Mouse (Mus musculus) gastrocnemius, adult 2 months (tissue): Measurements from ENCODE around the gene Btbd9. TPM values are rescaled to one million over a fixed set of nuclear protein-coding genes. Genes with fewer than 3 reads are reported as not detected.
A peak's percentile ranks its signal among the peaks of the same experiment; 100 is the strongest.
"Not testable (repeated sequence)": the region's sequence is repeated elsewhere in the genome, so short reads cannot be mapped to it uniquely, and the experiment has no call there.

Source experiments
- DNase-seq: peaks from one replicate; pipeline ENCODE4 v3.0.0; 2022
- H3K27ac ChIP-seq: fragments of 200-600 bp; 2 replicates; pipeline ENCODE4 v1.8.1; 2022; ENCODE audit warnings: mild to moderate bottlenecking
- H3K4me3 ChIP-seq: fragments of 200-600 bp; 2 replicates; pipeline ENCODE4 v1.8.1; 2022; ENCODE audit warnings: mild to moderate bottlenecking, moderate library complexity
- CTCF ChIP-seq: fragments of 200-600 bp; IDR thresholded peaks from 2 replicates; pipeline ENCODE4 v1.8.1; 2022; ENCODE audit warnings: antibody characterized with exemption, mild to moderate bottlenecking, moderate library complexity
- intact Hi-C: fragments of 180-260 bp; cut with DNase I; formaldehyde crosslinking; loops from one replicate; pipeline ENCODE4 v1.15.1; 2025
- long read RNA-seq, 2 experiments: library from polyadenylated mRNA; stranded (forward); transcript quantifications; one replicate each; pipeline ENCODE4 v2.0.0; 2021
- total RNA-seq, 2 experiments: library from RNA; stranded (reverse); gene quantifications; 2 replicates each; pipeline ENCODE4 v1.2.3; 2021

The Btbd9 gene
- total RNA-seq: 10 to 100 TPM; 11.9 to 14.7 TPM
- long read RNA-seq, experiment 1, full-length matches to known transcripts: 10 of 19 reads
- long read RNA-seq, experiment 1, partial matches to known transcripts: 1 of 19 reads
- long read RNA-seq, experiment 1, other reads (novel, unspliced or antisense): 8 of 19 reads
- long read RNA-seq, experiment 2, full-length matches to known transcripts: 4 of 10 reads
- long read RNA-seq, experiment 2, partial matches to known transcripts: 0 of 10 reads
- long read RNA-seq, experiment 2, other reads (novel, unspliced or antisense): 6 of 10 reads

GRCm38 (mm10) chr17:30575941-30576773, at the start of gene Btbd9:
TSS of gene Btbd9 (minus strand) at chr17:30576488.
- TF ChIP-seq CTCF: no peak
- Histone ChIP-seq H3K27ac (peak within 1 kb of the TSS; percentile 94), H3K4me3 (peak within 1 kb of the TSS; percentile 79)
- peak; percentile 94 for DNase-seq
- intact Hi-C loops: loop anchor here (2.0 kb wide), 1 partner anchor 37 kb away; no protein-coding TSS in a partner anchor

GRCm38 (mm10) chr17:30624132-30624531, 47.8 kb upstream of the Btbd9 start, which contains the start of gene Dnah8:
TSS of gene Dnah8 (plus strand) at chr17:30624354.
- H3K4me3 ChIP-seq, DNase-seq, intact Hi-C loops, H3K27ac ChIP-seq: not testable (repeated sequence)

GRCm38 (mm10) chr17:30623200-30623599, 46.9 kb upstream of the Btbd9 start:
- no peak overlapping the region for H3K27ac ChIP-seq
- H3K4me3 ChIP-seq: no peak overlapping the region
- TF ChIP-seq CTCF: no peak
- no peak for DNase-seq
- intact Hi-C loops: no loop called here

GRCm38 (mm10) chr17:30621450-30621849, 45.2 kb upstream of the Btbd9 start:
- intact Hi-C loops: no loop called here
- no peak for DNase-seq
- no peak for TF ChIP-seq CTCF
- no peak overlapping the region for H3K4me3 ChIP-seq
- no peak overlapping the region for H3K27ac ChIP-seq

DNA sequence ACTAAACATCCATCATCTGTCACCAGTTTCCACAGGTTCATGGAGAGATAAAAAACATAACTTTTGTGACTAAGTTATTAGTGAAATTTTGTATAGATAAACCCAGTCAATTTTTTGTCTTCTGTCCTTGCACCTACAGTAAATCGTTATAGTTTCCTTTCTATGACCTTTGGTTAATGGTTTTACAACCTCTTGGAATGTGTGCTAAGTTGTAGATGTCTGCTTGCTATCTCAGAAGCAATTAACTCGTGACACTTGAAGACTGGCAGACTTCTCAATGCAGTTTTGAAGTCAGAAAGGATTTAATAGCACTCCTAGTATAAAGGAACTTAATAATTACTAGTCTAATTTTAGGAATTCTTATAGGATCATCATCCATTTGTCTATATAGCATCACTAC, 44.3 kb upstream of the Btbd9 start:
- no peak for DNase-seq
- no peak overlapping the region for H3K4me3 ChIP-seq
- intact Hi-C loops: no loop called here
- TF ChIP-seq CTCF: no peak
- H3K27ac ChIP-seq: no peak overlapping the region

DNA sequence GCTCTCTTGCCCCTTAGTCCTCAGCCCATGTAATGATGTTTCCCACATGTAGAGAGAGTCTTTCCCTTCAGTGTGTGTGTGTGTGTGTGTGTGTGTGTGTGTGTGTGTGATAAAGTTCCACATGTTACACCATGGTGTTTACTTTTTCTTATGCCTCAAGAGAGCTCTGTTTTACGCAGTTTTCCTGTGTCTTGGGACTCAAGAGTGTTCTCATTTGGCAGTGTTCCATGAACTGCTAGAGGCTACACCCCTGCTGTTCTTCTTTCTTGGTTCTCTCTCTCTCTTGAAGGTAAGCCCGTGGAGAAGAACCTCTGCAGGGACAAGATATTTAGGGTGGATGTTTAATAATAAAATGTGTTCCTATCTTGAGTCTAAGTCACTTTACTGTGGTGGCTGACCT, 42.9 kb upstream of the Btbd9 start:
- no peak for TF ChIP-seq CTCF
- H3K27ac ChIP-seq: no peak overlapping the region
- intact Hi-C loops: no loop called here
- DNase-seq: no peak
- no peak overlapping the region for H3K4me3 ChIP-seq

GRCm38 (mm10) chr17:30618136-30618891, 42.0 kb upstream of the Btbd9 start:
- no peak for TF ChIP-seq CTCF
- Histone ChIP-seq H3K4me3 (no peak overlapping the region), H3K27ac (no peak overlapping the region)
- intact Hi-C loops: no loop called here
- DNase-seq: no peak

DNA sequence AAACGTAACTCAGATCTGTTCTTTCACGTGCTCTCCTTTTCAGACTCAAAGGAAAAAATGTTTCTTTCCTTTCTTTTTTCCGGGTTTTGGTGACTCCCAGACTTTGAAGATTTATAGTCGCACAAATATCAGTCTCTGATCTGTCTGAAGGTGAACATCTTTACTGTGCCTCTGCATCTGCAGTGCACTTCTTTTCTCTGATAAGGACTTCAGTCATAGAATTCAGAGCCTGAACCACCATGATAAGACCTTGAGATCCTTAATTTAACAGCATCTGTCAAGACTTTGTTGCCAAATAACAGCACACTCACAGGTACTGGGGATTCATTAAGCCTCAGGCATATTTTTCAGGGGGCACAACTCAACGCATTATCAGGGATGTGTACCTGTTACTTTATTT, 39.9 kb upstream of the Btbd9 start:
- Histone ChIP-seq H3K4me3 (no peak overlapping the region), H3K27ac (no peak overlapping the region)
- TF ChIP-seq CTCF: no peak
- intact Hi-C loops: no loop called here
- no peak for DNase-seq

DNA sequence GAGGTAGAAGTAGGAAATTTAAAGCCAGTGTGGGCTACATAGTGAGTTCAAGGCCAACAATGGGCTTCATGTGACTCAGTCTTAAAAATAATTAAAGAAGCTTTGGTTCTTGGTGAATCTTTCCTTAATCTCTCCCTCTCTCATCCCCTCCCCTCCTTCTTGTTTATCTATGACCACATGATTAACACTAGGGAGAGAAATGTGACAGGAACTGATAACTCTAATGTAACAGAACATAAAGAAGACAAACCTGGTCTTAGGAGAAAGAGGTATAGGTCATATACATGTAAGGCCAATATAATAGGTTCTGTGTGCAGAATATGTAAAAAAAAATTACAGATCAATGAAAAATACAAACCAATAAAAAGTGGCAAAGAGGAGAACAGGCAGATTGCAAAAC, 37.1 kb upstream of the Btbd9 start:
- no peak for DNase-seq
- H3K27ac ChIP-seq: no peak overlapping the region
- TF ChIP-seq CTCF: no peak
- H3K4me3 ChIP-seq: no peak overlapping the region
- intact Hi-C loops: loop anchor here (2.0 kb wide), 1 partner anchor 37 kb away; the partner anchor contains the start of gene Btbd9

GRCm38 (mm10) chr17:30612075-30612859, 36.0 kb upstream of the Btbd9 start:
- Histone ChIP-seq H3K4me3 (peak overlapping the region; percentile 80), H3K27ac (peak overlapping the region; percentile 97)
- intact Hi-C loops: loop anchor here (2.0 kb wide), 1 partner anchor 35 kb away; the partner anchor contains the start of gene Btbd9
- DNase-seq: peak; percentile 100
- peak; percentile 30; the same call in 1 of the 2 replicates for TF ChIP-seq CTCF

DNA sequence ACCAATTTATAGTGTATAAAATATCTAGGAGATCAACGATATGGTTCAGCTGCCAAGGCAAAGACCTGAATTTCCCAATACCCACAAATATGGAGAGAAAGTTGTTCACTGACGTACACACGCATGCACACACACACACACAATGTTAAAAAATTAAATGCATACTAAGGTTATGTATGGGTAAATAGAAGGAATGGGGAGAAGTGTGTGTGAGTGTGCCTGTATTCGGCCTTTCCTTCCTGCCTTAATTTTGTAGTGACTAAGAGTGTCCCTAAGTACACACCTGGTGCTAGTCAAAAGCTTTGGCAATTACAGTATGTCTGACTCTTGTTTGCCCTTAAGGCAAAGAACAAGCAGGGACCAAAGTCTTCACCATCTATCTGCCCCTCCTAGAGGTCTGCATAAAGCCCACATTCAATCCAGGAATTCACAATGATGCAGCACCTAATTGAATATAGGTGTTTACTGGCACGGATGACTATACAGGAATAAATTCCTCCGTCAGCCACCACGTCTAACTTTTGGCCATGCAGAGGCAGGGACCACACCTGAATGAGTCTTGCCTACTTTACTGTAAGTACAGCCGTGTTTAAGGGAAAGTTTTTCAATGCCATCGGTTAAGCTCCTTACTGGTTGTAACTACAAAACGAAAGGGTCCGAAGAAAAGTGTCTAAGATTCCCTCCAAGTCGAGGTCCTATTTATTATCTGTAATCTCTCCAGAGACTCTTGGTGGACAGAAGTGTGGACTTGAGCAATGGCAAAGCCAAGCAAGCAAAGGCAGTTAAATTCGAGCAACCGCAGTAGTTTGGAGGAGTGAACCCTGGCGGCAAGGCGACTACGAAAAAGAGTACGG, 35.2 kb upstream of the Btbd9 start:
- DNase-seq: no peak
- intact Hi-C loops: loop anchor here (2.0 kb wide), 1 partner anchor 35 kb away; the partner anchor contains the start of gene Btbd9
- no peak for TF ChIP-seq CTCF

More for the DNA sequence above, 35.2 kb upstream of the Btbd9 start:
- peak overlapping the region; percentile 97 for H3K27ac ChIP-seq
- peak overlapping the region; percentile 80 for H3K4me3 ChIP-seq
